Mouse (Mus musculus): ENCODE results near the gene Hils1. TPM values are rescaled to one million over a fixed set of nuclear protein-coding genes. Genes with fewer than 3 reads are reported as not detected.

Hils1 gene
- not detected for polyA plus RNA-seq (2014; fragmentation: Illumina TruSeq; extraction: RNeasy Lipid Tissue Mini Kit (QIAGEN cat#74804); ENCODE audit: low replicate concordance)

DNA sequence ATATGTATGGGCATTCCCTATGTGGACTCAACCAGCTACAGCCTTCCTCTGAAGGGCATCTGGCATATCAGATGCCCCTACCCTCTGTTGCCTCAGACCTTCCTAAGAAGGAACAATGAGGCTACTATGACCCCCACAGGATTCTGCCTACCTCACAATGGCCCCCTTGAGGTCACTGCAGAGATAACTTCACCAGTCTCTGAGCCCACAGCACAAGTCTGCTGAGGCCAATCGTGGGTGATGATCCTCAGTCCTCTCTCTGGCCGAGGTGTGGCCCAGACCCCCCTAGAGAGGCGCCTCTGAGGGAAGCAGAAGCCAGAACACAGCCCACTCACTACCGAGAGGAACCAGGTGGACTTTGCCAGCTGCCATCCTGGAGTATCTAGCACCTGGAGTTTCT, at the start of gene Hils1:
Hils1 (plus strand) TSS at position 175 of the 400 bp plus-strand sequence.

DNA sequence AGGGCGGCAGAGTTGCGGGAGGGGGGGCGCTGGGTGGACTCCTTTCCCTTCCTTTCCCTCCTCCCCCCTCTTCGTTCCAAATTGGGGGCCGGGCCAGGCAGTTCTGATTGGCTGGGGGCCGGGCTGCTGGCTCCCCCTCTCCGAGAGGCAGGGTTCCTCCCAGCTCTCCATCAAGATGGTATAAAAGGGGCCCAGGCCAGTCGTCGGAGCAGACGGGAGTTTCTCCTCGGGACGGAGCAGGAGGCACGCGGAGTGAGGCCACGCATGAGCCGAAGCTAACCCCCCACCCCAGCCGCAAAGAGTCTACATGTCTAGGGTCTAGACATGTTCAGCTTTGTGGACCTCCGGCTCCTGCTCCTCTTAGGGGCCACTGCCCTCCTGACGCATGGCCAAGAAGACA, 31.3 kb upstream of the Hils1 start, which contains the start of gene Col1a1:
Col1a1 (plus strand) TSS at position 180 of the 400 bp plus-strand sequence.

DNA sequence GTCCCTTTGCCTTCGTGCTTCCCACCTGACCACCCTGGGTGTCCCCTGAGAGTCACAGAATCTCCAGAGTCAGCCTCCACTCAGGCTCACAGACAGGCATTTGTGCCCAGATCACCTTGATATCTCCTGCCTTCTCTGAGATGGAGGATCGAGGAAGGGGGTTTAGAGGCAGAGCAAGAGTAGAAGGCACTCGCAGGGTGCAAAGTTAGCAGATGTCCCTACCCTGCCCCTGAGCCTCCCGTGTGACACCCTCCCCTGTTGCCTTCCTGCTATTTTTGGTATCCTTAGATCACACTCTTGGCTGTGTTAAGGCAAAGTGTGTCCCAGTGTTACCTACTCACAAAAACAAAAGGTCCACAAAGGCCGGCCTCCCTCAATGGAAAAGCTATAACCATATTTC, 8.8 kb downstream of the Hils1 start, which contains the start of gene Sgca:
Sgca (minus strand) TSS at position 129 of the 400 bp plus-strand sequence.

DNA sequence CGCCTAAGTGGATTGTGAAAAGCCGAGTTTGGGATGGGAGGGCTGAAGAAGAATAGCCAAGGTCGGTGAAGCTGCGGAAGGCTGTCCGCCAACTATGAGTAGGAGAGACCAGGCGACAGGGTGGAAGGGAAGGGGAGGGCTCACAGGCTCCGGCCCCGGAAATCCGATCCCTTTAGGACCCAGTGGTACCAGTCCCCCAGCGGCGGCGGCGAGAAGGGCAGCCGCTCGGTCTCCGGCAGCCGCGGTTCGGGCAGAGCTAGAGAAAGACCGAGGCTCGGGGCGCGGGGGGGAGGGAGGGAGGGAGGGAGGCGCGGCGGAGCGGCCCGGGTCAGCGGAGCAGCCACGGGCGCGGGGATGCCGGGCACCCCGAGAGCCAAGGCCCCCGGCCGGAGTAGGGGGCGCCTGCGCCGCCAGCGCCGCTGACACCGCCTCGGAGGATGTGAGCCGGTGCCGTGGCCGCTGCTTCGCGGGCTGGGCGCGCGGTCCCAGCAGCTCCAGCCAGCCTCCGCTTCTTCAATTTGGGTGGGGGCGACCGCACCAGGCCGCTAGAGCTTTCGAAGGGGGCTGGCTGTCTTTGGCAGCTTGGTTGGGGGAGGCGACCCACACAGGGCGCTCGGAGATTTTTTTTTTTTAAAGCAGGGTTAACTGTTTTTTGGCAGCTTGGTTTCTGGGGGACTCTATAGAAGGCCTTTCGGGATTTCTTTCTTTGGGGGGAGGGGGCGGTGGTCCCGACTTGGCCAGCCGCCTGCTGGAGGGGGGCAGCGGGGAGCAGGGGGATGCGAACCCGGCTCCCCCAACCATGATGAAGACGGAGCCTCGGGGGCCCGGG, 23.6 kb downstream of the Hils1 start, which contains the start of gene Ppp1r9b:
Ppp1r9b (plus strand) TSS at position 287 of the 829 bp plus-strand sequence.

DNA sequence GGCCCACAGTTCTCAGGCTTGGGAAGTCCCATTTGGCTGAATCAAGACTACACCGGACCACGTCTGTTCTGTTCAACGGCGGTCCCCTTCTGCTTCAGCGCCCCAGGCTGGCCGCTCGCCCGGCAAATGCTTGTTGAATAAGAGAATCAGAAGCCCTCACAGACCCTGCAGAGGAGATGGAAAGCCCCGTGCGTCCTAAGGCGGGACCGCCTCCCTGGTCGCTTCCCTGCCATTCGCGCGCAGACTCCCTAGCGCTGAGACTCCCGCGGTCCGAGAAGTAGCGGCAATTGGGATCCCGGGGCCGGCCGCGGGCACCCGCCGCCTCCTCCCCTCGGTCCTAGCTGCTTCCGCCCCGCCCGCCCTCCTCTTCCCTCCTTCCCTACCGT, 42.2 kb downstream of the Hils1 start, which contains the start of gene Samd14:
Samd14 (plus strand) TSS at position 251 of the 386 bp plus-strand sequence.

Other genes starting within 250 kb of the Hils1 start
- not detected for gene Cdc34b, start 225.8 kb upstream of the Hils1 start, polyA plus RNA-seq (2014; fragmentation: Illumina TruSeq; extraction: RNeasy Lipid Tissue Mini Kit (QIAGEN cat#74804); ENCODE audit: low replicate concordance)
- not detected for gene Tmem92, start 184.9 kb upstream of the Hils1 start, polyA plus RNA-seq (2014; fragmentation: Illumina TruSeq; extraction: RNeasy Lipid Tissue Mini Kit (QIAGEN cat#74804); ENCODE audit: low replicate concordance)
- 9.8 TPM for gene Col1a1, start 31.4 kb upstream of the Hils1 start, polyA plus RNA-seq (2014; fragmentation: Illumina TruSeq; extraction: RNeasy Lipid Tissue Mini Kit (QIAGEN cat#74804); ENCODE audit: low replicate concordance)
- gene Sgca, start 8.7 kb downstream of the Hils1 start, polyA plus RNA-seq (2014; fragmentation: Illumina TruSeq; extraction: RNeasy Lipid Tissue Mini Kit (QIAGEN cat#74804); ENCODE audit: low replicate concordance) = not detected
- 6.8 TPM for gene Ppp1r9b, start 23.4 kb downstream of the Hils1 start, polyA plus RNA-seq (2014; fragmentation: Illumina TruSeq; extraction: RNeasy Lipid Tissue Mini Kit (QIAGEN cat#74804); ENCODE audit: low replicate concordance)
- not detected for gene Samd14, start 42.3 kb downstream of the Hils1 start, polyA plus RNA-seq (2014; fragmentation: Illumina TruSeq; extraction: RNeasy Lipid Tissue Mini Kit (QIAGEN cat#74804); ENCODE audit: low replicate concordance)
- gene Pdk2, start 73.8 kb downstream of the Hils1 start, polyA plus RNA-seq (2014; fragmentation: Illumina TruSeq; extraction: RNeasy Lipid Tissue Mini Kit (QIAGEN cat#74804); ENCODE audit: low replicate concordance) = 1.7 TPM
- gene Itga3, start 109.2 kb downstream of the Hils1 start, polyA plus RNA-seq (2014; fragmentation: Illumina TruSeq; extraction: RNeasy Lipid Tissue Mini Kit (QIAGEN cat#74804); ENCODE audit: low replicate concordance) = 0.52 TPM
- not detected for gene Dlx3, start 152.5 kb downstream of the Hils1 start, polyA plus RNA-seq (2014; fragmentation: Illumina TruSeq; extraction: RNeasy Lipid Tissue Mini Kit (QIAGEN cat#74804); ENCODE audit: low replicate concordance)
- not detected for gene Dlx4, start 178.7 kb downstream of the Hils1 start, polyA plus RNA-seq (2014; fragmentation: Illumina TruSeq; extraction: RNeasy Lipid Tissue Mini Kit (QIAGEN cat#74804); ENCODE audit: low replicate concordance)